Mouse (Mus musculus) bone marrow, adult 2 months (tissue): ENCODE measurements at regions not wholly inside any gene's neighbourhood (a gene's known extent, or its start where the extent isn't known, plus 50 kb on each side); places are given as distances from the start of the nearest gene placed in this dataset.

Experiments
- CTCF ChIP-seq: fragments of 200-500 bp; IDR thresholded peaks from 2 replicates; pipeline ENCODE4 v1.5.1; 2011; ENCODE audit warnings: low read length, control low read depth; ENCODE audit not compliant: control insufficient read depth, insufficient read depth
- POLR2A ChIP-seq: fragments of 200-500 bp; IDR thresholded peaks from 2 replicates; pipeline ENCODE4 v1.6.1; 2011; ENCODE audit warnings: low read depth, mild to moderate bottlenecking, control low read depth, low read length, borderline replicate concordance; ENCODE audit not compliant: control insufficient read depth

DNA sequence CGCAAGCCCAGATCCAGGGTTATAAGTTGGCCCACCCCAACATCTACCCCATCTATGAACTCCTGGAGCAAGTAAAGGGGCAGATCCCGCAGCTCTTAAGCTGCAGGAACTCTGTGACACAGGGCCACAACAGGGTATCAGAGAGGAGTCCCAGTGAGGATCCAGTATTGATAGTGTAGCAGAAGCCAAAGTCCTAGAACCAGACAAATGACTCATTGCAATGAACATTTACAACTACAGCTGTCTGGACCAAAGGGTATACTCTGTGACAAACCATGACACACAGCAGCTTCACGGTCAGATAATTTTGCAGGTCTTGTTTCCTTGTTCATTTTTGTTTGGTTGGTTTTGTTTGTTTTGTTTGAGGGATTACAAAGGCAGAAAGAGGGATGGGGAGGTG lies 149.1 kb upstream of the Usp25 start:
- TF ChIP-seq CTCF (no peak), POLR2A (no peak)
